Mouse (Mus musculus): ENCODE data around the gene Tspan5.

The Tspan5 gene

DNA sequence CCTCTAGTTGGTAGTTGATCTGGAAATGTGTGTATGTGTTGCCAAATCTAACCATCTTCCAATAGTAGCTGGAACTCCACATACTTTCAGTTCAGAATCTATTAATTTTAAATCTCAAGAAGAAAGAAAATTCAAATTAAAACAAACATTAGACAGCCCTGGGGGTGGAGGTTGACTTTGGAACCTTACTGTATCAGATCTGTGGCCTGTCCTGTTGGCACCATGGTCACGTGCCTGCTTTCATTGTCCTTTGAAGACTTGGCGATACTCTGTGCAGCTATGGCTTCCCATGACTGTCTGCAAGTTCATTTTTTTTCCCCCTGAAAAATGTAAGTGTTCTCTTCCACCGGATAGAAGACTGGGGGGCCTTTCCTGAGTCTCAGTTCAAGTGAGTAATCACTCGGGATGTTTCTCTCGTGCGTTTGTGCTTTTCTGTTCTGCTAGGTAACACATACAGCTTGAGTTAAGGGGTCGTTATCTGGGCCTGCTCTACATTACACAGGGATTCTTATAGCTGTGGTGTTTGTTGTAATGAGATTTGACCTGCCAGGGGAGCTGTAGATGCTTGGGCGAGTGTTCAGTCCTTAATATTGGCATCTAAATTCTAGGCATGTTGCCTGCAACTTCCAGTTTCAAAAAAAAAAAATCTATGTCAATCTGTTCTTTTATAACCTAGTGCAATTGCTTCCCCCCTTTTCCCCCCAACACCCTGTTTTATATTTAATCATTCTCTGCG is 32.0 kb downstream of the Tspan5 start:
- DNase-seq: no peak

GRCm38 (mm10) chr3:138774607-138774943 is 32.6 kb downstream of the Tspan5 start:
- DNase-seq: no peak

GRCm38 (mm10) chr3:138775926-138776715 is 34.1 kb downstream of the Tspan5 start:
- DNase-seq: no peak

DNA sequence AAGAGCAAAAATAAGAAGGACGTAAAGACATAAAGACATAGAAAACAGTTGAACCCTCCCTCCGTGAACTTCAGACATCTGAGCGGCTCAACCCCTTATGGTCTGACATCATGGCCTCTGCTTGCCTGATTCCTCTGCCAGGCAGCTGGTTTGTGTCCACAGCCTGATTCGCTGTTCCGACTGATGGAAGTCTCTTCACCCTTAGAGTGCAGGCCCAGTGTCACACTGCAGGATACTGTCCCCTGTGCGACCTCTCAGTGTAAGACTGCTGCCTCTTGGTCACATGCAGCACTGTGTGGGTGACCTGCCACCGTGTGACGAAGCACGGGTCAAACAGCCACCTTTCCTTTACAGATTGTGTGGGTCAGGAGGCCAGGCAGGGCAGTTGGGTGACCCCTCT is 39.5 kb downstream of the Tspan5 start:
- DNase-seq: no peak

- DNase-seq: no peak
Observed at GRCm38 (mm10) chr3:138783859-138784640, 42.1 kb downstream of the Tspan5 start.

DNA sequence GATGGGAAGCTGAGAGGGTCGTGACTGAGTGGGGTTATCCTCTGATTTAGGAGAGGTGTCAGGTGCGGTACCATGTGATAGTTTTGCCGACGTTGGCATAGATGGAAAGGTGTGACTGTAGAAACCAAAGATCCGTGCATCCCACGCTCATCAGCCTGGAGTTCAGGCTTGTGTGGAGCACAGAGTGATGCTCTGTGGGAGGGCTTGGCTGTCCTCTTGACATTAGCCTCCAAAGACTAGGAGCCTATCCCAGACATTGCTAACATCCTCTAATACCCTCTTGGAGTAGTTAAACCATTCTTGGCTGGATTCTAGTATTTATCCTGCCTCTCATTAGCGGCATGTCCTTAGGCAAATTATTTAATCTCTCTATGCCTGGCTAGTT is 42.6 kb downstream of the Tspan5 start:
- DNase-seq: no peak

- peak; percentile 69 for DNase-seq
Observed at GRCm38 (mm10) chr3:138787758-138788488, 45.9 kb downstream of the Tspan5 start.

GRCm38 (mm10) chr3:138788489-138788850 is 46.5 kb downstream of the Tspan5 start:
- no peak for DNase-seq

DNA sequence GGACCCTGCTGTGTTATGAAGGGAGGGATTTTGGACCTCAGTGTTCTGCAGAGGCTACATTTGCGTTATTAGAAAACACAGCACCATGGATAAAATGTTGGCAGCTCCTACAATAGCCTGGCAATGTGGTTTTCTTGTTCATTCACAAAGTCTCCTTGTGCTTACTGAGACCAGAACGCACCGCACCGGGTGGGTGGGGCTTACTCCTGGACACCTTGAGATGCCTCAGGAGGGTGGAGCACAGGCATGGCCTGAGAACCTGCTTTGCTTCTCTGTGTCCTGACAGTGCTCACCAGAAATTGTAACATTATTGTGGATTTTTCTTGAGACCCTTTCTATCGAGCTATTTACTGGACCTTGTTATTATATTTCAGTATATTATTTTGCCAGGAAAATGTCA is 47.3 kb downstream of the Tspan5 start:
- no peak for DNase-seq

DNA sequence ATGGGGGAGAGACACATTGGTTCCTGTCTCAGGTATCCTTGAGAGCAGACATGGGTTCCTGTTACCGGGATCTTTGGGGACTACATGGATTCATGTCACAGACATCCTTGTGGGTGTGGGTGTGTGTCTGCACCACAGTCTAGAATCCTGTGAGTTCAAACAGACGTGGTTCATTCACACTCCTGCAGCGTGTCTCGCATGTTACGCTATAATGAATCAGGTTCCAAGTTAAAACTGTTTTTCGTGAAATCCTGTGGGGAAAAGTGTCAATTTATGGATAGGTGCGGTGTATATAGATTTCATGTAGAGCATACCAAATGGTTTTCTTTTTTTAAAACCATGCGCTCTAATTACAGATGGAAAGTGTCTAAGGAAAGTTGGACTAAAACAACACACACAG is 52.5 kb downstream of the Tspan5 start:
- peak; percentile 54 for DNase-seq

DNA sequence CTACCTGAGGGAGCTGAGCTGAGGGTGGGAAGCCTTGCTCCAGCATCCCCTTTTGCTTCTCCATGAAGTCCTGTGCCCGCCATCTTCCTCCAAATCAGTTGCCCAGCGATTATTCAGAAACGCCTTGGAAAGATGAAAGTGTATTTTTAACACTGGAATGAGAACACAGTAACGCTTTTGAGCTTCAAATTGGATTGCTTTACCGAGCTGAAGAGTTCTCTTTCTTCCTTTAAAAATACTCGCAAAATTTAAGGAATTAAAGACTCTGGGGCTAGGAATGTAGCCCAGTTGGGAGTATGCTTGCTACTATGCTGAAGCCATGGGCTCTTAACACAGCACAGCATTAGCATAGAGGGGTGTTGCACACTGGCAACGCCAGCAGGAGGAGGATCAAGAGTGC is 54.0 kb downstream of the Tspan5 start:
- DNase-seq: no peak

GRCm38 (mm10) chr3:138796583-138796982 is 54.6 kb downstream of the Tspan5 start:
- DNase-seq: no peak

GRCm38 (mm10) chr3:138800664-138801411 is 58.8 kb downstream of the Tspan5 start:
- DNase-seq: peak; percentile 32

DNA sequence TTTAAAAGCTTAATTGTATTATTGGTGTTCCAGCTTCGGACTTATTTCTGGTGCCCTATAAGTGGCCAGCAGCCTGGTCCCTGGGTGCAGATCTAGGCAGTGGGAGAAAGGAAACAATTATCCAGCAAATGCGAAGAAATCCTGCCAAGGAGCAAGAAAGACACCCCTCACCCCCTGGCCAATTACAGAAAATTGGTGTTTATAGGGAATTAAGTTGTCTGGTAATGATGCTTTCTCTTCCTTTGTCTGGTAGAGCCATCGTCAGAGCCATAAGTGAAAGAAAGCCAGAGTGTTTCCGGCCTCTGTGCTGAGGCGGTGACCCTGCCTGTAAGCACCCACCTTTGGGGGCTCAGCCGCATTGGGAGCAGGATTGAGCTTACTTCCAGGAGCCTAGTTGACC is 59.7 kb downstream of the Tspan5 start:
- no peak for DNase-seq

- peak; percentile 75 for DNase-seq
Observed at GRCm38 (mm10) chr3:138802722-138803443, 60.9 kb downstream of the Tspan5 start.

GRCm38 (mm10) chr3:138803444-138804085 is 61.6 kb downstream of the Tspan5 start:
- DNase-seq: no peak

- no peak for DNase-seq
Observed at GRCm38 (mm10) chr3:138804104-138805048, 62.4 kb downstream of the Tspan5 start.

DNA sequence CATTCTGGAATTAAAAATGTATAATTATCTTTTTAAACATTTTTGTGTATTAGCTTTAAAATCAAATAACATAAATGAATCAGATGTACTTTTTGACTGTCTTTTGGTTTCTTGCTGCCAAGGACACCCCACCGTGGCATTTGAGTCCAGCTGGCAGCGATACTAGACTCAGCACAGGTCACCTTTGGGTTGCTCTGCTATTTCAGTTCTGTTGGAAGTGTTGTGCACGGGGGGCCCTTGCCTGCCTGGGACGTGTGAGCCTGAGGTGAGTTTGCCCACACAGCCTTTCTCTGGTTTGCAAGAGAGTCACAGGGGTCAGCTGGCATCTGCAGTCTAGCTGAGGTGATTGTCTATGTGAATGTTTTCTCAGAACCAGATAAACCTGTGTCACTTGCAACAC is 65.8 kb downstream of the Tspan5 start:
- no peak for DNase-seq

GRCm38 (mm10) chr3:138809509-138809908 is 67.5 kb downstream of the Tspan5 start:
- DNase-seq: no peak

DNA sequence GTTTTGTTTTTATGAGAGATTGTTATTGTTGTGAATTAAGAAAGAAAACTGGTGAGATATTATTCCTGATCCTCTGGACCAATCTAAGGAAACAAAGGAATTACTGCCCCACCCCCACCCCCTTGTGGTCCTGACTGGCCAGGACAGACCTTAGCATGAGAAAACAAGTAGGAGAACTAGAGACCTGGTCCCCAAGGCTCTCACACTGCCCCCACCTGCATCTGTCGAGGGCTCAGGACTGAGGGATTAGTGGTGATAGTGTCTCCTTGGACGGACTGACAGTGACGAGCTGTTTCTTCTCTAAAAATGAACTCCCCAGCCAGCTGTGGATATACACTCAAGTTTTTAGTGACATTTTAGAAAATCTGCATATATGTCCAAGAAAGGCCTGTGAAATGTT is 70.6 kb downstream of the Tspan5 start:
- DNase-seq: no peak

All from right cerebral cortex, adult 18-20 months (tissue).